Mouse (Mus musculus) hindbrain, postnatal 0 days (tissue): Measurements from ENCODE around the gene Ptpn13. TPM values are rescaled to one million over a fixed set of nuclear protein-coding genes. Genes with fewer than 3 reads are reported as not detected.

ENCODE experiments used
- ATAC-seq: fragments of 200-750 bp; cut with Nextera tagmentation; 2 replicates; pipeline ENCODE4 v1.8.0; 2017; ENCODE audit warnings: mild to moderate bottlenecking, moderate TSS enrichment, moderate library complexity
- DNase-seq: peaks from one replicate; pipeline ENCODE4 v3.0.0-alpha.2; 2015; ENCODE audit warnings: low spot score
- H3K27ac ChIP-seq: fragments of 300-500 bp; sonication (generic); 2 replicates; pipeline ENCODE4 v1.5.1; 2014; ENCODE audit warnings: mild to moderate bottlenecking
- H3K27me3 ChIP-seq: fragments of 300-500 bp; sonication (generic); 2 replicates; pipeline ENCODE4 v1.6.1; 2014; ENCODE audit warnings: low read length, mixed read lengths; ENCODE audit not compliant: insufficient read depth
- H3K36me3 ChIP-seq: fragments of 300-500 bp; sonication (generic); 2 replicates; pipeline ENCODE4 v1.6.1; 2014; ENCODE audit warnings: low read length, mixed read lengths; ENCODE audit not compliant: insufficient read depth
- H3K4me1 ChIP-seq: fragments of 300-500 bp; sonication (generic); 2 replicates; pipeline ENCODE4 v1.6.1; 2014; ENCODE audit warnings: antibody characterized with exemption, low read length, mixed read lengths; ENCODE audit not compliant: insufficient read depth
- H3K4me2 ChIP-seq: fragments of 300-500 bp; sonication (generic); 2 replicates; pipeline ENCODE4 v1.6.1; 2014; ENCODE audit warnings: low read depth, mild to moderate bottlenecking, low read length, moderate library complexity, mixed read lengths
- H3K4me3 ChIP-seq: fragments of 300-500 bp; sonication (generic); 2 replicates; pipeline ENCODE4 v1.5.1; 2014; ENCODE audit warnings: low read length
- H3K9ac ChIP-seq: fragments of 300-500 bp; sonication (generic); replicated peaks from 2 replicates; pipeline ENCODE4 v1.6.1; 2014; ENCODE audit warnings: mild to moderate bottlenecking, low read length, moderate library complexity, mixed read lengths
- H3K9me3 ChIP-seq: fragments of 300-500 bp; sonication (generic); 2 replicates; pipeline ENCODE4 v1.6.1; 2016; ENCODE audit warnings: low read length, mixed read lengths
- CTCF ChIP-seq: IDR thresholded peaks from 2 replicates; pipeline ENCODE4 v1.5.1; 2016; ENCODE audit warnings: antibody characterized with exemption, control low read depth, low read depth
- WGBS: fragments of 180-500 bp; shearing (Covaris S2); extraction: QIAGEN DNeasy Blood & Tissue Kit; methylation state at CpG from one replicate; pipeline ENCODE4 v1.1.7; 2014; 5-methylcytosine and 5-hydroxymethylcytosine counted together
- polyA plus RNA-seq: library from polyadenylated mRNA; unstranded; fragments of >200 nt; fragmentation: Nextera tagmentation; extraction: Ambion mirVana; gene quantifications from 2 replicates; pipeline ENCODE4 v1.2.1, GENCODE M21; 2015
- total RNA-seq: library from RNA; depleted of rRNA; stranded (reverse); fragments of >200 nt; gene quantifications from 2 replicates; pipeline ENCODE4 v1.2.3, GENCODE M21; 2014

Gene Ptpn13
- total and polyA plus RNA-seq, 2 experiments from 2014 or later, result 2.8 to 12.9 TPM

DNA sequence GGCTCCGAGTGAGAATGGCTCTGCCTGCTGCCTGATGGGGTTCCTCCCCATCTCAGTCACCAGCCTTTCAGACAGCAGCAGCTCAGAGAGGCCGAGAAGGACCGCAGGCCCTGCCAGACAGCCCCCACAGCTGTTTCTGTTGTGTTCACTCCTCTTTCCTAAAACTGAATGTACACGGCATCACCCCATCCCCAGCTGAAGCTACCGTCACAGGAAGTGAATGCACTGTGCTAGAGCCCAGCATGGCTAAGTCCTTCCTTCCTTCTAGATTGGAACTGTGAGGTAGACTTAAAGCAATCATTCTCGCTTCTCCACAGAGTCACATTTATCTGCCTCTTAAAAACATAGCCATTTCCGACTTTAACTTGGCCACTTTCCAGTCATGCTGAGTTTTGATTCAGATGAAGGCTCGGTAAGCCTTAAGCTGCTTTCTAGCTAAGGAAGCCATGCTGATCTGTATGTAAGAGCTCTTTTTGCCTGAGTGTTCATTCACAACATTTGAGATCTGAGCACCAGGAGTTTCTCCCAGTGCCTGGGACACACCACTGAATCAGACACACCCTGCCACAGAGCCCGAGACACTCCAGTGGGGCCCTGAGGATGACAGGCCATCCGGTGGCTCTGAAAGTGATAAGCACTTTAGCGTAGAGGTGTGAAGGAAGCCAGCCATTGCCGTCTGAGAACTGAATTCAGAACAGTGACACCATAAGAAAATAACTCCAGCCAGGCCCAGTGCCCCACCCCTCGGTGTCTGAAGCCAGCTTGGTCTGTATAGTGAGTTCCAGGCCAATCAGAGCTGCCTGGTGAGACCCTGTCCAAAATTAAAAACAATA is 170.6 kb downstream of the Ptpn13 start:
- peak; percentile 44 for DNase-seq
- TF ChIP-seq CTCF, result no peak
- Histone ChIP-seq H3K9ac (no peak overlapping the region), H3K27me3 (no peaks in the 10 kb centered on the region), H3K27ac (peak overlapping the region; percentile 3; the same call in 1 of the 2 replicates), H3K4me3 (no peak overlapping the region), H3K36me3 (no peaks in the 10 kb centered on the region), H3K4me2 (no peak overlapping the region), H3K4me1 (no peaks in the 10 kb centered on the region), H3K9me3 (no peaks in the 10 kb centered on the region)
- peak; percentile 13; the same call in 1 of the 2 replicates for ATAC-seq
- 44% methylated on average over 13 of the region's 13 CpGs for WGBS

DNA sequence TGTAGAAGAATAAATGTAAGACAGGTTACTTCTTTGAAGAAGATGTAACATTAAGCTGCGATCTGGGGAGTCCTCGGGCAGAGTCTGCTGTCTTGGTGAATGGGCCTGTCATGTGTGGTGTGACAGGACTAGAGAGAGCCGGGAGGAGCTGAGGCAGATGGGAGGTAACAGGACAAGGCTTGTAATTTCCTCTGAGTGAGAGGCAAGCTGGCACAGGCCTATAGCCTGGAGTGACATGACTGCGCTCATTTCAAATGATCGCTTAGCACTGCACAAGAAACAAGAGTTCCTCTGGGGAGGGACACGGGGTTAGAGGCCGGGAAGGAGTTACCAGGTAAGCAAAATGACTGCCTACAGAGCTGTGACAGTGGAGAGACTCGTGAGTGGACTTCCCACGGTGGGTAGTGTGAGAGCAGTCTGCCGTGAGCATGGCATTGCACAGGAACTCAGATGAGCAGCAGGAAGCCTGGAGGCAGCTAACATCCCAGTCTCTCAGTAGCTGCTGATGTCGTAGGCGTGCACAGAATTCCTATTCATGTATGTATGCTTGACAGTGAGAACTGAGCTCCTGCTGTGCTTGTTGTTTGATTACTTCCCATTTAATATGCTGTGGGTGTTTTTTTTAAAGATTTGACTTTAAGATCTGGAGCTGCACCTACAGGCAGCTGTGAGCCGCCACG is 171.6 kb downstream of the Ptpn13 start:
- WGBS, result 40% methylated on average over 14 of the region's 14 CpGs
- no peak for TF ChIP-seq CTCF
- DNase-seq (peak; percentile 17), ATAC-seq (peak; percentile 71)
- H3K36me3 ChIP-seq, result no peaks in the 10 kb centered on the region
- no peak overlapping the region for H3K4me2 ChIP-seq
- peak overlapping the region; percentile 3; the same call in 1 of the 2 replicates for H3K27ac ChIP-seq
- H3K4me1 ChIP-seq, result no peaks in the 10 kb centered on the region
- H3K9ac ChIP-seq, result no peak overlapping the region
- no peaks in the 10 kb centered on the region for H3K9me3 ChIP-seq
- H3K4me3 ChIP-seq, result no peak overlapping the region
- no peaks in the 10 kb centered on the region for H3K27me3 ChIP-seq

DNA sequence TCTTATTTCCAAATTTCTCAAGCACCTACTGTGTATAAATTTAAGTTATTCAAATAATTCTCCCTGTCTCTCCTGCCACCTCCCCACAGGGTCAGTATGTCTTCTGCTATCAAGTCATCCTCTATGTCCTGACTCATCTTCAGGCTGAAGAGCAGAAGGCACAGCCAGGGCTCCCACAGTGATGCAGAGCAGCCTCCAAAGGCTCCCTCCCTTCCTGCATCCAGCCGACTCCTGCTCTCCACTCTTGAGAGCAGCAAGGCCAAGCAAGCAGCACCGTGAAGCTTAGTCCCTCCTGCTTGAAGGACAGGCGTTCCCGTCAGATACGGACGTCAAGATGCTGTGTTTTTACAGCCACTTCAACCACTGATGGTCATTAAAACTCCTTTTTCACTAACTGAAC is 172.6 kb downstream of the Ptpn13 start:
- DNase-seq, result no peak
- Histone ChIP-seq H3K4me2 (no peak overlapping the region), H3K4me3 (no peak overlapping the region), H3K9ac (no peak overlapping the region), H3K36me3 (no peaks in the 10 kb centered on the region), H3K27me3 (no peaks in the 10 kb centered on the region), H3K4me1 (no peaks in the 10 kb centered on the region), H3K9me3 (no peaks in the 10 kb centered on the region), H3K27ac (no peak overlapping the region)
- 63% methylated on average over 6 of the region's 6 CpGs for WGBS
- no peak for TF ChIP-seq CTCF
- no peak for ATAC-seq

DNA sequence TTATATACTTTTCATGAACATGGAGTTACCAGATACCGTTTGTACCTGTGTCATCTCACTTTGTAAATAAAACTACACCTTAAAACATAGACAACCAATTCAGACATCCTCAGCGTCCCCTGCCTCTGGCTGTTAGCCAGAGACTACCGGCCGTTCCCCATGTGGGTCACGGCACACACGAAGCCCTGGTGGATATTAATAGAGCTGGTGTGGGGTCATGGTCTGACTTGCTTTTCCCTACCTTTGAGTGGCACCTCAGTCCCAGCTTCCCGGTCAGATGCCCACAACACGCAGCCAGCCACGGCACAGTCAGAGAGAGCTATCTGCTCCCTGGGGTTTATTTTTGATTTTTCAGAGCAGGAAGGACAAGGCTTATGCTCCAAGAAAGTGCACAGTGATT is 173.3 kb downstream of the Ptpn13 start:
- H3K4me3 ChIP-seq, result no peak overlapping the region
- H3K4me2 ChIP-seq, result no peak overlapping the region
- no peaks in the 10 kb centered on the region for H3K9me3 ChIP-seq
- DNase-seq (no peak), ATAC-seq (no peak)
- H3K4me1 ChIP-seq, result 0 out of 2 replicates have a peak, but pooled peaks cover 5% of the 10 kb centered on the region
- no peaks in the 10 kb centered on the region for H3K27me3 ChIP-seq
- no peak overlapping the region for H3K9ac ChIP-seq
- 61% methylated on average over 9 of the region's 9 CpGs for WGBS
- H3K36me3 ChIP-seq, result no peaks in the 10 kb centered on the region
- TF ChIP-seq CTCF, result no peak
- no peak overlapping the region for H3K27ac ChIP-seq

DNA sequence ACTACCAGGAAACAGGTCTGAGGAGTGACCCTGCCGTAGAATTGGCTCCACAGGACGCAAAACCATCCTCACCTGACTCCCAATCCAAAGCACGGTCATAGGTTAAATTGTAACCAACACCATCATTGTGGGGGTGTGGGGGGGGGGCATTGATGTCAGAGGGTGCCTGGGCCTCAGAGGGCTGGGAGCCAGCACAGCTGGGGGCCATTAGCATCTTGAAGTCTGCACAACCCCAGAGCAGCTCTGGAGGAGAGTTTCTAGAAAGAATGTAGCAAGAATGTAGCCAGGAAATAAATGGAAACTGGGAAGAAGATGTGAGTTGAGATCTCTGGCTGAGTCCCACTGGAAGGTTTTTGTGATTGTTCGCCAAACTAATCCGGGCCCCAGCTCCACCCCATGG is 173.9 kb downstream of the Ptpn13 start:
- no peak overlapping the region for H3K4me2 ChIP-seq
- ATAC-seq (no peak), DNase-seq (no peak)
- H3K9me3 ChIP-seq, result no peaks in the 10 kb centered on the region
- WGBS, result 76% methylated on average over 5 of the region's 5 CpGs
- no peak overlapping the region for H3K4me3 ChIP-seq
- 0 out of 2 replicates have a peak, but pooled peaks cover 5% of the 10 kb centered on the region for H3K4me1 ChIP-seq
- H3K36me3 ChIP-seq, result no peaks in the 10 kb centered on the region
- no peak overlapping the region for H3K9ac ChIP-seq
- H3K27ac ChIP-seq, result no peak overlapping the region
- no peaks in the 10 kb centered on the region for H3K27me3 ChIP-seq
- no peak for TF ChIP-seq CTCF

DNA sequence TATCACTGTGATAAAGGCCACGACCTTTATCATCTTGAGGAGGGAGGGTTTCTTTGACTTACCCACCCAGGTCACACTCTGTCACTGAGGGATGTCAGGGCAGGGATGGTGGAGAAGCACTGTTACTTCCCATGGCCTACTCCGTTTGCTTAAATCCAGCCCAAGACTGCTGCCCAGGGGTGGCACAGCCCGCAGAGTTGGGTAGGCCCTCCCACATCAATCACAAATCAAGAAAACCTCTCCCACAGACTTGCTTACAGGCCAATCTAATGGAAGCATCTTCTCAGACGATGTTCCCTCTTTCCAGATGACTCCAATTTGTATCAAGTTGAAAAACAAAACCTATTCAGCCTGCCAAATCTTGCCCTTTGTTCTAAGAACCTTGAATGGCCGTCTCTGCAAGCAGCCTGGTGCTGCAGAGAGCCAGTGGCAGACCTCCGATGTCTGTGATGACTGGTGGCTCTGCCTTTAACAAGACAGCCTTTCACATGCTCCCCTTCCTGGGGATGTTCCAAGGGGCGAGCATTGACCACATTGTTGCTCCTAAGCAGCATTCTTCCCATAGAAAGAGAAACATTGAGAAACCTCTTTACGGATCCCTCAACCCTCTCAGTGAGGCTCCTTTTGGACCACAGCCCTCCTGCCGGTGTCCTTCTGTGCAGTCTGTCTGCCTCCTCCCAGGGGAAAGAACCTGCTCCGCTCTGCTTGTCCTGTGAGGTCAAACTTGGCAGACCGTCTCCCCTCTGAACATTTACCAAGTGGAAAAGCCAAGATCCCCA is 178.3 kb downstream of the Ptpn13 start:
- peak; percentile 77 for DNase-seq

More for the DNA sequence above, 178.3 kb downstream of the Ptpn13 start:
- no peaks in the 10 kb centered on the region for H3K36me3 ChIP-seq
- H3K4me3 ChIP-seq, result no peak overlapping the region
- ATAC-seq, result peak; percentile 92
- H3K27ac ChIP-seq, result peak overlapping the region; percentile 54; the same call in 1 of the 2 replicates
- 26% methylated on average over 11 of the region's 11 CpGs for WGBS
- no peaks in the 10 kb centered on the region; the same call in 1 of the 2 replicates for H3K27me3 ChIP-seq
- H3K4me2 ChIP-seq, result no peak overlapping the region
- TF ChIP-seq CTCF, result no peak
- H3K4me1 ChIP-seq, result 0 out of 2 replicates have a peak, but pooled peaks cover 5% of the 10 kb centered on the region
- no peak overlapping the region for H3K9ac ChIP-seq
- no peaks in the 10 kb centered on the region for H3K9me3 ChIP-seq
